8 mouse cellular contexts compared by ENCODE assay signal in genomic region chr10:120428430-120429198, GRCm38 (mm10). TPM values are rescaled to one million over a fixed set of nuclear protein-coding genes. Genes with fewer than 3 reads are reported as not detected.
DNase-seq lines count a peak whose midpoint lies in the region; ATAC-seq lines count a peak whose summit lies in the region.

No protein-coding gene starts in this region.

- ATAC-seq in kidney, embryonic 15.5 days (replicated peaks; ENCODE audit: low FRiP score): peak; percentile 10; the same call in 1 of the 2 replicates
- peak; percentile 70 for ATAC-seq in lung, embryonic 16.5 days (ENCODE audit: low read depth)

- H3K9ac ChIP-seq in kidney, embryonic 15.5 days: no peak overlapping the region
- H3K9ac ChIP-seq in lung, embryonic 16.5 days (ENCODE audit: low read length): peak overlapping the region; percentile 21; the same call in 1 of the 2 replicates

- H3K27ac ChIP-seq in kidney, embryonic 15.5 days: peak overlapping the region; percentile 70
- peak overlapping the region; percentile 66 for H3K27ac ChIP-seq in lung, embryonic 16.5 days (ENCODE audit: low read length)

- H3K4me2 ChIP-seq in kidney, embryonic 15.5 days: peak overlapping the region; percentile 44
- peak overlapping the region; percentile 36 for H3K4me2 ChIP-seq in lung, embryonic 16.5 days (ENCODE audit: low read depth, low read length)

- no peak overlapping the region for H3K4me3 ChIP-seq in kidney, embryonic 15.5 days (replicated peaks)
- peak overlapping the region; percentile 10; the same call in 1 of the 2 replicates for H3K4me3 ChIP-seq in lung, embryonic 16.5 days (ENCODE audit: low read length)

- H3K36me3 ChIP-seq in kidney, embryonic 15.5 days: peaks cover 6% of the 10 kb centered on the region; the same call in 1 of the 2 replicates
- no peaks in the 10 kb centered on the region for H3K36me3 ChIP-seq in lung, embryonic 16.5 days (ENCODE audit: control insufficient read depth, insufficient read depth, low read length)

- H3K4me1 ChIP-seq in kidney, embryonic 15.5 days: peaks cover 87% of the 10 kb centered on the region
- peaks cover 41% of the 10 kb centered on the region for H3K4me1 ChIP-seq in lung, embryonic 16.5 days (replicated peaks; ENCODE audit: control insufficient read depth, insufficient read depth, low read length)

- WGBS in kidney, embryonic 15.5 days: 53% methylated on average over 33 of the region's 33 CpGs
- WGBS in lung, embryonic 16.5 days: 43% methylated on average over 33 of the region's 33 CpGs

- no peaks in the 10 kb centered on the region for H3K9me3 ChIP-seq in kidney, embryonic 15.5 days (replicated peaks)
- H3K9me3 ChIP-seq in lung, embryonic 16.5 days (ENCODE audit: control insufficient read depth, low read length): no peaks in the 10 kb centered on the region

- peak; percentile 55 for DNase-seq in retina, postnatal 1 day
- DNase-seq in retina, embryonic 14.5 days (ENCODE audit: low spot score): no peak
- DNase-seq in cerebellum, postnatal 14 days: peak; percentile 54 to 63
- DNase-seq in gastrocnemius, postnatal 4 days (ENCODE audit: low spot score in 2 of 2): peak; percentile 38 to 73
- DNase-seq in right cerebral cortex, postnatal 25 days: peak; percentile 14
- DNase-seq in thymus, postnatal 10 days (ENCODE audit: low spot score in 2 of 2): no peak

- H3K27me3 ChIP-seq in kidney, embryonic 15.5 days: no peaks in the 10 kb centered on the region
- no peaks in the 10 kb centered on the region for H3K27me3 ChIP-seq in lung, embryonic 16.5 days (ENCODE audit: control insufficient read depth, insufficient read depth, low read depth, low read length)

RNA-seq across cellular contexts. Expression of gene Hmga2, which starts 47.7 kb away (rescaled TPM):
- total RNA-seq in gastrocnemius, postnatal 4 days (2021): 1 to 10 TPM; 1.6 to 2.0 TPM
- 28.3 and 30.3 TPM in 2 replicates for polyA plus RNA-seq in kidney, embryonic 15.5 days (2015; fragmentation: Nextera tagmentation; extraction: Ambion mirVana)
- 5.5 and 6.1 TPM in 2 replicates for polyA plus RNA-seq in lung, embryonic 16.5 days (2015; fragmentation: Nextera tagmentation; extraction: Ambion mirVana)

Comparison
In these comparisons a context has a peak if more than half of its experiments do, and no peak if none do; other contexts are left out.
1. DNase-seq: peak in retina, postnatal 1 day (single experiment), cerebellum, postnatal 14 days (2 of 2), gastrocnemius, postnatal 4 days (2 of 2) and right cerebral cortex, postnatal 25 days (single experiment); none in retina, embryonic 14.5 days (single experiment) and thymus, postnatal 10 days (0 of 2).